Mouse (Mus musculus): ENCODE results near the gene Osgin1. TPM values are rescaled to one million over a fixed set of nuclear protein-coding genes. Genes with fewer than 3 reads are reported as not detected.

Gene Osgin1
- polyA plus RNA-seq, 1 experiment from 2014 or later: 57.9 TPM

DNA sequence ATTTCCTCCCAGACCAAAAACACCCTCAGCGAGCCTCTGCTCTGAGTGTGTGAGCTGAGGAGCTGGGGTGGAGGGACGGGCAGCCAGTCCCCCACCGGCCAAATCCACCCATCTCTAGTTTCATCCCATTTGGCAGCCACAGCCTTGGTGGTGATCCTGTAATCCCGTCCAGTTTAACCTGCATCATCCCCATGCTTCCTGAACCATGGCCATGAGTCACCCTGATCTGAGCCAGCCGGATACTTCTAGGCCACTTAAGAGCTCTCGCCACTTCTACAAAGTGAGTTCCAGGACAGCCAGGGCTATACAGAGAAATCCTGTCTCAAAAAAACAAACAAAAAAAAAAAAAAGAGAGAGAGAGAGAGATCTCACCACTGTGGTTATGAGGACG lies 5.6 kb upstream of the Osgin1 start:
- 50% methylated on average over 7 of the region's 7 CpGs for whole genome bisulfite sequencing (ENCODE audit: insufficient replicate concordance)
- H3K4me2 ChIP-seq (ENCODE audit: low read depth, low read length): no peak overlapping the region

DNA sequence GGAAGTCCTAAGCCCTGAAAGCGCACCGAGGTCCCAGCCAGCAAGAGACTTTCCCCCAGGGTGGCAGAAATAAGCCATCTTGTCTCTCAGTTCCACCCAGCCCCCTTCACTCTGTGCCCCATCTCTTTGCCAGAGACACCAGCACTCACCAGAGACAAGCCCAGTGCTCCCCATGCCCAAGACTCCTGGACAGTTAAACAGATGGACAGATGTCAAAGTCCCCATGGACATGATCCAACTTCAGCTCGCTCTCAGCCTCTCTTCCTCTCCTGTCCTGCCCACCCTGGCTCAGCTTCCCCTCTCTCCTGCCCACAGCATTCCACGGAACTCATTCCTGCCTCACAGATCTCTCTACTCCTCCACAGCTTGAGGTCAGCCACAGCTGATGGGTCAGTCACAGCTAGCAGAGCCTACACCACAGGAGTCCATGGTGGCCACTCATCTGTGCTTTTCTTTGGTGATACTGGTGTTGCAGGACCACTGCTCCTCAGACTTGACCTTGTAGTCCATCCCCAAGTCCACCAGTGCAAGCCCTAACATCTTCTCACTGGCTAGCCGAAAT lies 5.1 kb upstream of the Osgin1 start:
- H3K27ac ChIP-seq (ENCODE audit: low read length): peak overlapping the region; percentile 45; the same call in 1 of the 2 replicates

More for the DNA sequence above, 5.6 kb upstream of the Osgin1 start:
- H3K9ac ChIP-seq (ENCODE audit: low read depth, low read length): no peak overlapping the region
- H3K4me1 ChIP-seq (ENCODE audit: control insufficient read depth, low read depth, low read length): peaks cover 51% of the 10 kb centered on the region
- no peak overlapping the region for H3K4me3 ChIP-seq (ENCODE audit: low read depth, low read length)
- no peaks in the 10 kb centered on the region for H3K27me3 ChIP-seq (ENCODE audit: control insufficient read depth, insufficient read depth, low read depth, low read length)
- no peak overlapping the region for H3K27ac ChIP-seq (ENCODE audit: low read length)
- no peaks in the 10 kb centered on the region for H3K36me3 ChIP-seq (ENCODE audit: control insufficient read depth, insufficient read depth)
- H3K9me3 ChIP-seq (replicated peaks; ENCODE audit: control insufficient read depth, low read length): no peaks in the 10 kb centered on the region
- ATAC-seq (ENCODE audit: low read depth): no peak

DNA sequence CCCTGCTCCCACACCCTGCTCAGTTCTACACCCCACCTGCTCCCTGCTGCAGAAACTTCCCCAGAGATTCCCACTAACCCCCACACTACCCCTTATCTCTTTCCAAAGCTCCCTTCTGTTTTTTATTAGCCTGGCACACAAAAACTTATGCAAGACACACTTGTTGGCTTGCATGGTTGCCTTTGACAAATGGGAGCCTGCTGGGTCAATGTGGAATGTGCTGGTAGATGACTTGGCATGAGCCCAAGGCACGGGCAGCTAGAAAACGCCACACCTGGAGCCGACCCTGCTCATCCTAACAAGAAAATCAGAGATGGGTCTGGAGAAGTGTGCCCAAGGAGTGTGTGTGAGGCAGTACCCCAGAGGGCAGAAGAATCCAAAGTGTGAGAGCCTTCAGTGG lies 4.4 kb upstream of the Osgin1 start:
- H3K9ac ChIP-seq (ENCODE audit: low read depth, low read length): no peak overlapping the region

More for the DNA sequence above, 5.1 kb upstream of the Osgin1 start:
- Histone ChIP-seq H3K9ac (ENCODE audit: low read depth, low read length) (no peak overlapping the region), H3K27me3 (ENCODE audit: control insufficient read depth, insufficient read depth, low read depth, low read length) (no peaks in the 10 kb centered on the region), H3K4me3 (ENCODE audit: low read depth, low read length) (no peak overlapping the region), H3K36me3 (ENCODE audit: control insufficient read depth, insufficient read depth) (no peaks in the 10 kb centered on the region), H3K9me3 (replicated peaks; ENCODE audit: control insufficient read depth, low read length) (no peaks in the 10 kb centered on the region), H3K4me1 (ENCODE audit: control insufficient read depth, low read depth, low read length) (peaks cover 47% of the 10 kb centered on the region), H3K4me2 (ENCODE audit: low read depth, low read length) (no peak overlapping the region)
- no peak for ATAC-seq (ENCODE audit: low read depth)
- WGBS (ENCODE audit: insufficient replicate concordance): 46% methylated on average over 5 of the region's 5 CpGs

DNA sequence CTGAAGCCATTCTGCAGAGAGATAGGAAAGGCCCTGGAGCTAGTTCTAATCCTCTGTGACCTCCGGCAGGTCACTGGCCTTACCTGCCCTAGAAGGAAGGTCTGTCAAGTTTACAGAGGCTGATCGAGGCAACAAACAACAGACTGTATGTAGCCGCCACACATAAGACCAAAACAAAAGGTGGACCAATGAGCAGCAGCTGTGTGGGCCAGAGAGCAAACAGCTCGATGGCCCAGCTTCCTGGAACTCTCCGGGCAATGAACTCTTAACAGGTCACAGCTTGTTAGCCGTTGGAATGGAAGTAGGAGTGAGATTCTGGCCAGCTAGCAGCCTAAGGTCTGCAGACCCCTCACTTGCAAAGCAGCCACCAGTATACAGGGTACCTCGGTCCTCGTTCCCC lies 3.7 kb upstream of the Osgin1 start:
- WGBS (ENCODE audit: insufficient replicate concordance): 57% methylated on average over 8 of the region's 8 CpGs

More for the DNA sequence above, 4.4 kb upstream of the Osgin1 start:
- WGBS (ENCODE audit: insufficient replicate concordance): 63% methylated on average over 3 of the region's 3 CpGs
- Histone ChIP-seq H3K36me3 (ENCODE audit: control insufficient read depth, insufficient read depth) (no peaks in the 10 kb centered on the region), H3K27ac (ENCODE audit: low read length) (peak overlapping the region; percentile 45), H3K4me1 (ENCODE audit: control insufficient read depth, low read depth, low read length) (peaks cover 47% of the 10 kb centered on the region), H3K27me3 (ENCODE audit: control insufficient read depth, insufficient read depth, low read depth, low read length) (no peaks in the 10 kb centered on the region), H3K9me3 (replicated peaks; ENCODE audit: control insufficient read depth, low read length) (no peaks in the 10 kb centered on the region), H3K4me2 (ENCODE audit: low read depth, low read length) (no peak overlapping the region), H3K4me3 (ENCODE audit: low read depth, low read length) (no peak overlapping the region)
- ATAC-seq (ENCODE audit: low read depth): no peak

DNA sequence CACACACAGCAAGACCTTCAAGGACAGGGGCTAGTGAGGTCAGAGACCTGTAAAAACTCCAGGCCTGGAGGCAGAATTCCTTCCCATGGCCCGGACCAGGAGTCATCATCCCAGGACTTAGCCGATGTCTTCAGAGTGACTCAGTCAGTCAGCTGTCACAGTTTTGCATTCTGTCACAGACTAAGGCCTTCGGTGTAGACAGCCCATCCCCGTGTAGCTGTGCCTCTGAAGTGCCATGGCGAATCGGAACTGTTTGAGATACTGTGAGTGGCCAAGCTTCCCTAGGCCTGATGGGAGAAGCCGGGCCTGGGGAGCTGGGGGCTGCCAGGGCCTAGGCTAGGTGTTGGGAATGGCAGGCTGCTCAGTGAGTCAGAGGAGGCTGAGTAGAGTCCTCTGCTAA lies 3.2 kb upstream of the Osgin1 start:
- Histone ChIP-seq H3K4me3 (ENCODE audit: low read depth, low read length) (no peak overlapping the region), H3K4me1 (ENCODE audit: control insufficient read depth, low read depth, low read length) (peaks cover 37% of the 10 kb centered on the region), H3K9me3 (replicated peaks; ENCODE audit: control insufficient read depth, low read length) (no peaks in the 10 kb centered on the region), H3K9ac (ENCODE audit: low read depth, low read length) (no peak overlapping the region), H3K4me2 (ENCODE audit: low read depth, low read length) (no peak overlapping the region), H3K27ac (ENCODE audit: low read length) (peak overlapping the region; percentile 41; the same call in 1 of the 2 replicates), H3K27me3 (ENCODE audit: control insufficient read depth, insufficient read depth, low read depth, low read length) (no peaks in the 10 kb centered on the region), H3K36me3 (ENCODE audit: control insufficient read depth, insufficient read depth) (no peaks in the 10 kb centered on the region)
- ATAC-seq (ENCODE audit: low read depth): no peak
- 75% methylated on average over 7 of the region's 7 CpGs for WGBS (ENCODE audit: insufficient replicate concordance)

More for the DNA sequence above, 3.7 kb upstream of the Osgin1 start:
- Histone ChIP-seq H3K4me3 (ENCODE audit: low read depth, low read length) (no peak overlapping the region), H3K27me3 (ENCODE audit: control insufficient read depth, insufficient read depth, low read depth, low read length) (no peaks in the 10 kb centered on the region), H3K9me3 (replicated peaks; ENCODE audit: control insufficient read depth, low read length) (no peaks in the 10 kb centered on the region), H3K36me3 (ENCODE audit: control insufficient read depth, insufficient read depth) (no peaks in the 10 kb centered on the region), H3K27ac (ENCODE audit: low read length) (peak overlapping the region; percentile 45), H3K4me1 (ENCODE audit: control insufficient read depth, low read depth, low read length) (peaks cover 41% of the 10 kb centered on the region), H3K4me2 (ENCODE audit: low read depth, low read length) (no peak overlapping the region), H3K9ac (ENCODE audit: low read depth, low read length) (no peak overlapping the region)
- peak; percentile 61 for ATAC-seq (ENCODE audit: low read depth)

DNA sequence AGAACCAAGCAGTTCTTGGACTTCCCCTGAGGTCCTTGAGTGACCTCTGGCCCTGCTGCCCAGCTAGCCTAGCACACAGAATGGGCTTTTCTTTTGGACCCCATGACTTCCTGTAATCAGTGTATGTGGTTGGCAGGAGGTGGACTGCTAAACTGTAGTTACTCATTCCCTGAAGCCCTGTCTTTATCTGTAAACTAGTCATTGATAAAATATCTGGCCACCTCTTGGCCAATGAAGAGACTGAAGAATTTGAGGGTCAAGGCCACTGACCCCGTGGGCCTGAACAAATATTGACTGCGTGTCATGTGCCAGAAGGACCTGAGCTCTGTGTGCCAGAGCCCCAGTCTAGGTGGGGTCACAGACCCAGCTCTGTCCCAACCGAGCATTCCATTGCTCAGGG lies 1.6 kb upstream of the Osgin1 start:
- Histone ChIP-seq H3K4me2 (ENCODE audit: low read depth, low read length) (0 out of 2 replicates have a peak overlapping the region, but pooled peaks have one; percentile 17), H3K36me3 (ENCODE audit: control insufficient read depth, insufficient read depth) (no peaks in the 10 kb centered on the region), H3K9ac (ENCODE audit: low read depth, low read length) (no peak overlapping the region), H3K27ac (ENCODE audit: low read length) (peak overlapping the region; percentile 68), H3K4me1 (ENCODE audit: control insufficient read depth, low read depth, low read length) (peaks cover 33% of the 10 kb centered on the region), H3K27me3 (ENCODE audit: control insufficient read depth, insufficient read depth, low read depth, low read length) (no peaks in the 10 kb centered on the region), H3K4me3 (ENCODE audit: low read depth, low read length) (no peak overlapping the region), H3K9me3 (replicated peaks; ENCODE audit: control insufficient read depth, low read length) (no peaks in the 10 kb centered on the region)
- peak; percentile 74 for ATAC-seq (ENCODE audit: low read depth)
- WGBS (ENCODE audit: insufficient replicate concordance): 45% methylated on average over 3 of the region's 3 CpGs

DNA sequence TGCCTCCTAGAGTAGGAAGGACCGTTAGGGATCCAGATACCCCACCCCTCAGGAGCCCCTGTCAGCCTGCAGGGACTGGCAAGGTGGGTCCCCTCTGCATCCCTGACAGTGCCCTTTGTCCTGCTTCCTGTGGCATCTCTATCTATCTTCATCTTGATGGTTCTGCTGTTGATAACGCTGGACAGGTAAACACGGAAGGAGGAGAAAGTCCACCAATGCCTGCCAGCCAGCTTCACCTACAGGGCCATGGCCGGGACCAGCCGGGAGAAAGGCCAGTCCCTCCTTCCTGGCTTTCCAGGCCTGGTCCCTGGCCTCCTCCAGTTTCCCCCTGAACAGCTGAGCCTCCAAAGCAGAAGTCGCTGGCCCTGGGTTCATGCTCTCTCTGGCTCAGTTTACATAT lies 645 bp downstream of the Osgin1 start:
- H3K4me3 ChIP-seq (ENCODE audit: low read depth, low read length): no peak overlapping the region
- H3K27ac ChIP-seq (ENCODE audit: low read length): peak overlapping the region; percentile 51; the same call in 1 of the 2 replicates
- no peak for ATAC-seq (ENCODE audit: low read depth)
- H3K4me1 ChIP-seq (ENCODE audit: control insufficient read depth, low read depth, low read length): peaks cover 23% of the 10 kb centered on the region
- H3K4me2 ChIP-seq (ENCODE audit: low read depth, low read length): no peak overlapping the region
- no peaks in the 10 kb centered on the region for H3K36me3 ChIP-seq (ENCODE audit: control insufficient read depth, insufficient read depth)
- no peaks in the 10 kb centered on the region for H3K27me3 ChIP-seq (ENCODE audit: control insufficient read depth, insufficient read depth, low read depth, low read length)
- no peaks in the 10 kb centered on the region for H3K9me3 ChIP-seq (replicated peaks; ENCODE audit: control insufficient read depth, low read length)
- 65% methylated on average over 6 of the region's 6 CpGs for WGBS (ENCODE audit: insufficient replicate concordance)
- no peak overlapping the region for H3K9ac ChIP-seq (ENCODE audit: low read depth, low read length)

DNA sequence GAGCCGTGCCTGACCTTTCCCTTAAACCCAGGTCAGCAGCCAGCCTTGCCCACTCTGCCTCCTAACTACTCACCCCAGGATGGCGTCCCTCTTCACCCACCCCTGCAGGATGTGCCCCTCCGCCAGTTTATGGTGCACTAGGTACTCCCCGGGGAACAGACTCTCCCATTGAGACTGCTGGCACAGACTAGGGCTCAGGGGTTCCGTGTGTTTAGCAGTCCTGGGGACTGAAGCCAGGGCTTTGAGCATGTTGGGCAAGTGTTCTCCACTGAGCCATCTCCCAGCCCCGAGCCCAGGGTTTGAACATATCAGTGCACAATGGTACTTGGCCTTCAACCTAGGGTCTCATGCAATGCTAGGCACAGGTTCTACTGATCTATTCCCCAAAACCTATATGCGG lies 1.6 kb downstream of the Osgin1 start:
- Histone ChIP-seq H3K9me3 (replicated peaks; ENCODE audit: control insufficient read depth, low read length) (no peaks in the 10 kb centered on the region), H3K36me3 (ENCODE audit: control insufficient read depth, insufficient read depth) (no peaks in the 10 kb centered on the region), H3K27ac (ENCODE audit: low read length) (no peak overlapping the region), H3K4me1 (ENCODE audit: control insufficient read depth, low read depth, low read length) (peaks cover 21% of the 10 kb centered on the region), H3K27me3 (ENCODE audit: control insufficient read depth, insufficient read depth, low read depth, low read length) (no peaks in the 10 kb centered on the region), H3K9ac (ENCODE audit: low read depth, low read length) (no peak overlapping the region), H3K4me2 (ENCODE audit: low read depth, low read length) (no peak overlapping the region), H3K4me3 (ENCODE audit: low read depth, low read length) (no peak overlapping the region)
- 72% methylated on average over 7 of the region's 7 CpGs for WGBS (ENCODE audit: insufficient replicate concordance)
- no peak for ATAC-seq (ENCODE audit: low read depth)

DNA sequence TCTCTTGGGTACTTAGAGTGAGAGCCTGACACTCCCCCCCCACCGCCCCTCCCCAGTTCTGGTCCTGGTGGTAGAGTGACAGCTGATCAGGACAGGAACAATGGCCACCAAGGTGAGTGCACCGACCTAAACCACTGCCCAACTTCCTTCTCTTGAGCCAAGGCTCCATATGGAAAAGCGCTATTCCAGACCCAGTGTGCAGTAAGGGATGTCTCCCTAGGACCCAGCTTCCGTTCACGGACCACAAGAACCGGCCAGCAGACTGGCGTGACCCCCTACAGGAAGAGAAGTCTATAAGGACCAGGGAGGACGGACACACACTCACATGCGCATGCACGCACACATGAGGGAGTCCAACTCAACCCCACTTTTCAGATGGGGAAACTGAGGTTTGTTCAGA lies 2.4 kb downstream of the Osgin1 start:
- H3K4me3 ChIP-seq (ENCODE audit: low read depth, low read length): no peak overlapping the region; the same call in 1 of the 2 replicates
- no peak overlapping the region for H3K9ac ChIP-seq (ENCODE audit: low read depth, low read length)
- no peaks in the 10 kb centered on the region for H3K27me3 ChIP-seq (ENCODE audit: control insufficient read depth, insufficient read depth, low read depth, low read length)
- H3K4me2 ChIP-seq (ENCODE audit: low read depth, low read length): peak overlapping the region; percentile 39
- H3K4me1 ChIP-seq (ENCODE audit: control insufficient read depth, low read depth, low read length): peaks cover 17% of the 10 kb centered on the region
- ATAC-seq (ENCODE audit: low read depth): no peak
- 52% methylated on average over 10 of the region's 10 CpGs for WGBS (ENCODE audit: insufficient replicate concordance)
- peak overlapping the region; percentile 37 for H3K27ac ChIP-seq (ENCODE audit: low read length)
- no peaks in the 10 kb centered on the region for H3K36me3 ChIP-seq (ENCODE audit: control insufficient read depth, insufficient read depth)
- H3K9me3 ChIP-seq (replicated peaks; ENCODE audit: control insufficient read depth, low read length): no peaks in the 10 kb centered on the region
